Mouse (Mus musculus): ENCODE measurements at regions not wholly inside any gene's neighbourhood (a gene's known extent, or its start where the extent isn't known, plus 50 kb on each side); places are given as distances from the start of the nearest gene placed in this dataset.
"Not testable (repeated sequence)": the region's sequence is repeated elsewhere in the genome, so short reads cannot be mapped to it uniquely, and the experiment has no call there.

- intact Hi-C loops (cut with DNase I); DNase-seq (ENCODE audit: extremely low spot score in 1 of 2, low spot score in 2 of 2): not testable (repeated sequence)
Measured at GRCm38 (mm10) chr15:96787921-96788320, 88.4 kb upstream of the Slc38a2 start.

- no peak for DNase-seq (ENCODE audit: extremely low spot score in 1 of 2, low spot score in 2 of 2)
Measured at GRCm38 (mm10) chr15:96784578-96784977, 85.0 kb upstream of the Slc38a2 start.

GRCm38 (mm10) chr15:96781560-96781959 lies 82.0 kb upstream of the Slc38a2 start:
- DNase-seq (ENCODE audit: extremely low spot score in 1 of 2, low spot score in 2 of 2) = no peak
- intact Hi-C loops (cut with DNase I) = no loop called here

More at GRCm38 (mm10) chr15:96784578-96784977, 85.0 kb upstream of the Slc38a2 start:
- intact Hi-C loops (cut with DNase I) = no loop called here

- intact Hi-C loops (cut with DNase I) = no loop called here
- DNase-seq (ENCODE audit: extremely low spot score in 1 of 2, low spot score in 2 of 2) = no peak
Measured at GRCm38 (mm10) chr15:96780606-96781005, 81.1 kb upstream of the Slc38a2 start.

- DNase-seq (ENCODE audit: extremely low spot score in 1 of 2, low spot score in 2 of 2) = no peak
- intact Hi-C loops (cut with DNase I) = no loop called here
Measured at GRCm38 (mm10) chr15:96779358-96779757, 79.8 kb upstream of the Slc38a2 start.

GRCm38 (mm10) chr15:96778321-96778926 lies 78.9 kb upstream of the Slc38a2 start:
- intact Hi-C loops (cut with DNase I) = no loop called here
- no peak for DNase-seq (ENCODE audit: extremely low spot score in 1 of 2, low spot score in 2 of 2)

- intact Hi-C loops (cut with DNase I) = no loop called here
- DNase-seq (ENCODE audit: extremely low spot score in 1 of 2, low spot score in 2 of 2) = no peak
Measured at GRCm38 (mm10) chr15:96776476-96777075, 77.0 kb upstream of the Slc38a2 start.

GRCm38 (mm10) chr15:96775129-96775528 lies 75.6 kb upstream of the Slc38a2 start:
- intact Hi-C loops (cut with DNase I) = no loop called here
- DNase-seq (ENCODE audit: extremely low spot score in 1 of 2, low spot score in 2 of 2) = no peak

- DNase-seq (ENCODE audit: extremely low spot score in 1 of 2, low spot score in 2 of 2) = no peak
- intact Hi-C loops (cut with DNase I) = no loop called here
Measured at GRCm38 (mm10) chr15:96774664-96775063, 75.1 kb upstream of the Slc38a2 start.

GRCm38 (mm10) chr15:96773656-96774055 lies 74.1 kb upstream of the Slc38a2 start:
- DNase-seq (ENCODE audit: extremely low spot score in 1 of 2, low spot score in 2 of 2) = no peak
- intact Hi-C loops (cut with DNase I) = no loop called here

- intact Hi-C loops (cut with DNase I) = no loop called here
- no peak for DNase-seq (ENCODE audit: extremely low spot score in 1 of 2, low spot score in 2 of 2)
Measured at GRCm38 (mm10) chr15:96772701-96773100, 73.2 kb upstream of the Slc38a2 start.

- no peak for DNase-seq (ENCODE audit: extremely low spot score in 1 of 2, low spot score in 2 of 2)
- intact Hi-C loops (cut with DNase I) = no loop called here
Measured at GRCm38 (mm10) chr15:96770786-96771185, 71.3 kb upstream of the Slc38a2 start.

- no peak for DNase-seq (ENCODE audit: extremely low spot score in 1 of 2, low spot score in 2 of 2)
- intact Hi-C loops (cut with DNase I) = no loop called here
Measured at GRCm38 (mm10) chr15:96770299-96770698, 70.8 kb upstream of the Slc38a2 start.

GRCm38 (mm10) chr15:96769751-96770150 lies 70.2 kb upstream of the Slc38a2 start:
- DNase-seq (ENCODE audit: extremely low spot score in 1 of 2, low spot score in 2 of 2) = no peak
- intact Hi-C loops (cut with DNase I) = no loop called here

GRCm38 (mm10) chr15:96768301-96768993 lies 68.9 kb upstream of the Slc38a2 start:
- intact Hi-C loops (cut with DNase I) = no loop called here
- DNase-seq (ENCODE audit: extremely low spot score in 1 of 2, low spot score in 2 of 2) = peak in 1 of 2 experiments; percentile 84

- DNase-seq (ENCODE audit: extremely low spot score in 1 of 2, low spot score in 2 of 2) = no peak
- intact Hi-C loops (cut with DNase I) = no loop called here
Measured at GRCm38 (mm10) chr15:96767188-96767587, 67.7 kb upstream of the Slc38a2 start.

- DNase-seq (ENCODE audit: extremely low spot score in 1 of 2, low spot score in 2 of 2) = no peak
- intact Hi-C loops (cut with DNase I) = no loop called here
Measured at GRCm38 (mm10) chr15:96766238-96766637, 66.7 kb upstream of the Slc38a2 start.

GRCm38 (mm10) chr15:96763611-96764010 lies 64.1 kb upstream of the Slc38a2 start:
- intact Hi-C loops (cut with DNase I) = no loop called here
- DNase-seq (ENCODE audit: extremely low spot score in 1 of 2, low spot score in 2 of 2) = no peak

- intact Hi-C loops (cut with DNase I) = no loop called here
Measured at GRCm38 (mm10) chr15:96759078-96759995, 59.8 kb upstream of the Slc38a2 start.

More at GRCm38 (mm10) chr15:96759078-96759995, 59.8 kb upstream of the Slc38a2 start:
- DNase-seq (ENCODE audit: extremely low spot score in 1 of 2, low spot score in 2 of 2) = no peak
